Mouse (Mus musculus): Measurements from ENCODE around the gene B4galnt4. TPM values are rescaled to one million over a fixed set of nuclear protein-coding genes. Genes with fewer than 3 reads are reported as not detected.
"Not testable (repeated sequence)": the region's sequence is repeated elsewhere in the genome, so short reads cannot be mapped to it uniquely, and the experiment has no call there.

Gene B4galnt4
- total RNA-seq (2014; fragmentation: Nextera tagmentation): not detected in 2 replicates
- total RNA-seq (2017): 0.06 TPM in 1 of 2 replicates, not detected in the other
- polyA plus RNA-seq (2012): not detected in 2 replicates

GRCm38 (mm10) chr7:141060426-141061242 lies at the start of gene B4galnt4:
TSS of gene B4galnt4 (plus strand) at chr7:141061104.
- TF ChIP-seq CTCF (IDR thresholded peaks at IDR 0.05; ENCODE audit: low read depth, low read length): no peak
- TF ChIP-seq POLR2AphosphoS5 (IDR thresholded peaks at IDR 0.05; ENCODE audit: insufficient replicate concordance, low read depth, low read length): no peak
- no peak for TF ChIP-seq GATA2 (IDR thresholded peaks at IDR 0.05; ENCODE audit: borderline replicate concordance, low read depth, low read length)
- TF ChIP-seq TAL1 (conservative IDR thresholded peaks at IDR 0.05; ENCODE audit: low read depth, low read length): no peak
- TF ChIP-seq GATA1 (IDR thresholded peaks at IDR 0.05; ENCODE audit: borderline replicate concordance, low read length): no peak
- ATAC-seq (ENCODE audit: extremely low read depth, insufficient number of reproducible peaks, low FRiP score, poor library complexity, severe bottlenecking) (no peak), DNase-seq (ENCODE audit: low spot score) (no peak)

GRCm38 (mm10) chr7:141011238-141011770 lies 49.6 kb upstream of the B4galnt4 start:
- Histone ChIP-seq H3K36me3 (replicated peaks) (no peaks in the 10 kb centered on the region), H3K4me3 (ENCODE audit: low read depth, low read length) (no peak overlapping the region), H3K4me1 (ENCODE audit: insufficient read depth, low read depth, low read length) (no peaks in the 10 kb centered on the region), H3K27me3 (ENCODE audit: insufficient read depth, low read length) (peaks cover 16% of the 10 kb centered on the region), H3K9me3 (replicated peaks) (no peaks in the 10 kb centered on the region)
- TF ChIP-seq GATA1 (IDR thresholded peaks at IDR 0.05; ENCODE audit: borderline replicate concordance, low read length) (no peak), TAL1 (conservative IDR thresholded peaks at IDR 0.05; ENCODE audit: low read depth, low read length) (no peak), POLR2AphosphoS5 (IDR thresholded peaks at IDR 0.05; ENCODE audit: insufficient replicate concordance, low read depth, low read length) (no peak), GATA2 (IDR thresholded peaks at IDR 0.05; ENCODE audit: borderline replicate concordance, low read depth, low read length) (no peak), CTCF (IDR thresholded peaks at IDR 0.05; ENCODE audit: low read depth, low read length) (no peak)
- ATAC-seq (ENCODE audit: extremely low read depth, insufficient number of reproducible peaks, low FRiP score, poor library complexity, severe bottlenecking) (no peak), DNase-seq (ENCODE audit: low spot score) (no peak)

More at GRCm38 (mm10) chr7:141060426-141061242, at the start of gene B4galnt4:
- Histone ChIP-seq H3K27me3 (ENCODE audit: insufficient read depth, low read length) (peaks cover 45% of the 10 kb centered on the region), H3K4me3 (ENCODE audit: low read depth, low read length) (no peak within 1 kb of the TSS), H3K9me3 (replicated peaks) (no peaks in the 10 kb centered on the region), H3K36me3 (replicated peaks) (no peaks in the 10 kb centered on the region), H3K4me1 (ENCODE audit: insufficient read depth, low read depth, low read length) (no peaks in the 10 kb centered on the region)

GRCm38 (mm10) chr7:141016707-141017697 lies 43.9 kb upstream of the B4galnt4 start:
- H3K4me3 ChIP-seq (ENCODE audit: low read depth, low read length): no peak overlapping the region
- no peaks in the 10 kb centered on the region for H3K36me3 ChIP-seq (replicated peaks)
- no peak for TF ChIP-seq CTCF (IDR thresholded peaks at IDR 0.05; ENCODE audit: low read depth, low read length)
- no peak for TF ChIP-seq TAL1 (conservative IDR thresholded peaks at IDR 0.05; ENCODE audit: low read depth, low read length)
- TF ChIP-seq GATA2 (IDR thresholded peaks at IDR 0.05; ENCODE audit: borderline replicate concordance, low read depth, low read length): no peak
- TF ChIP-seq POLR2AphosphoS5 (IDR thresholded peaks at IDR 0.05; ENCODE audit: insufficient replicate concordance, low read depth, low read length): no peak
- no peak for TF ChIP-seq GATA1 (IDR thresholded peaks at IDR 0.05; ENCODE audit: borderline replicate concordance, low read length)
- H3K27me3 ChIP-seq (ENCODE audit: insufficient read depth, low read length): peaks cover 15% of the 10 kb centered on the region
- no peak for ATAC-seq (ENCODE audit: extremely low read depth, insufficient number of reproducible peaks, low FRiP score, poor library complexity, severe bottlenecking)
- H3K4me1 ChIP-seq (ENCODE audit: insufficient read depth, low read depth, low read length): no peaks in the 10 kb centered on the region
- DNase-seq (ENCODE audit: low spot score): no peak
- H3K9me3 ChIP-seq (replicated peaks): no peaks in the 10 kb centered on the region

GRCm38 (mm10) chr7:141017824-141018223 lies 43.1 kb upstream of the B4galnt4 start, which contains the start of gene Ifitm6:
TSS of gene Ifitm6 (minus strand) at chr7:141017924.
- peaks cover 15% of the 10 kb centered on the region for H3K27me3 ChIP-seq (ENCODE audit: insufficient read depth, low read length)
- H3K4me1 ChIP-seq (ENCODE audit: insufficient read depth, low read depth, low read length); H3K4me3 ChIP-seq (ENCODE audit: low read depth, low read length); H3K9me3 ChIP-seq (replicated peaks); H3K36me3 ChIP-seq (replicated peaks); DNase-seq (ENCODE audit: low spot score); ATAC-seq (ENCODE audit: extremely low read depth, insufficient number of reproducible peaks, low FRiP score, poor library complexity, severe bottlenecking): not testable (repeated sequence)

- no peak for TF ChIP-seq POLR2AphosphoS5 (IDR thresholded peaks at IDR 0.05; ENCODE audit: insufficient replicate concordance, low read depth, low read length)
- no peak for TF ChIP-seq GATA2 (IDR thresholded peaks at IDR 0.05; ENCODE audit: borderline replicate concordance, low read depth, low read length)
- no peak for ATAC-seq (ENCODE audit: extremely low read depth, insufficient number of reproducible peaks, low FRiP score, poor library complexity, severe bottlenecking)
These were observed 41.9 kb upstream of the B4galnt4 start for GRCm38 (mm10) chr7:141019028-141019427.

More at GRCm38 (mm10) chr7:141019028-141019427, 41.9 kb upstream of the B4galnt4 start:
- H3K27me3 ChIP-seq (ENCODE audit: insufficient read depth, low read length): peaks cover 15% of the 10 kb centered on the region
- H3K4me3 ChIP-seq (ENCODE audit: low read depth, low read length): no peak overlapping the region
- no peak for DNase-seq (ENCODE audit: low spot score)
- no peaks in the 10 kb centered on the region for H3K36me3 ChIP-seq (replicated peaks)
- no peaks in the 10 kb centered on the region for H3K9me3 ChIP-seq (replicated peaks)
- H3K4me1 ChIP-seq (ENCODE audit: insufficient read depth, low read depth, low read length): no peaks in the 10 kb centered on the region

Data from G1E (cell line).